Mouse (Mus musculus) midbrain, postnatal 0 days (tissue): Measurements from ENCODE around the gene Osbpl3. TPM values are rescaled to one million over a fixed set of nuclear protein-coding genes. Genes with fewer than 3 reads are reported as not detected.
A peak's percentile ranks its signal among the peaks of the same experiment; 100 is the strongest.

Source experiments
- ATAC-seq: fragments of 200-750 bp; cut with Nextera tagmentation; 2 replicates; pipeline ENCODE4 v1.8.0; 2017; ENCODE audit warnings: moderate number of reproducible peaks, mild to moderate bottlenecking, moderate TSS enrichment, moderate library complexity; ENCODE audit not compliant: low FRiP score
- DNase-seq: peaks from one replicate; pipeline ENCODE4 v3.0.0-alpha.2; 2015; ENCODE audit warnings: low spot score
- H3K27ac ChIP-seq: fragments of 300-500 bp; sonication (generic); 2 replicates; pipeline ENCODE4 v1.5.1; 2014; ENCODE audit warnings: low read depth, mild to moderate bottlenecking, low read length, mixed read lengths
- H3K27me3 ChIP-seq: fragments of 300-500 bp; sonication (generic); 2 replicates; pipeline ENCODE4 v1.6.1; 2014; ENCODE audit warnings: low read length, control low read depth, mixed read lengths; ENCODE audit not compliant: insufficient read depth
- H3K36me3 ChIP-seq: fragments of 300-500 bp; sonication (generic); 2 replicates; pipeline ENCODE4 v1.6.1; 2014; ENCODE audit warnings: low read length, control low read depth, mixed read lengths; ENCODE audit not compliant: insufficient read depth
- H3K4me1 ChIP-seq: fragments of 300-500 bp; sonication (generic); 2 replicates; pipeline ENCODE4 v1.6.1; 2014; ENCODE audit warnings: mild to moderate bottlenecking, control low read depth, antibody characterized with exemption, low read length, mixed read lengths; ENCODE audit not compliant: insufficient read depth
- H3K4me2 ChIP-seq: fragments of 300-500 bp; sonication (generic); 2 replicates; pipeline ENCODE4 v1.6.1; 2014; ENCODE audit warnings: low read depth, mild to moderate bottlenecking, low read length, mixed read lengths; ENCODE audit not compliant: poor library complexity, severe bottlenecking
- H3K4me3 ChIP-seq: fragments of 300-500 bp; sonication (generic); 2 replicates; pipeline ENCODE4 v1.5.1; 2014; ENCODE audit warnings: low read depth, mild to moderate bottlenecking, low read length, moderate library complexity
- H3K9ac ChIP-seq: fragments of 300-500 bp; sonication (generic); replicated peaks from 2 replicates; pipeline ENCODE4 v1.6.1; 2014; ENCODE audit warnings: mild to moderate bottlenecking, low read length, moderate library complexity, mixed read lengths; ENCODE audit not compliant: poor library complexity, severe bottlenecking
- H3K9me3 ChIP-seq: fragments of 300-500 bp; sonication (generic); 2 replicates; pipeline ENCODE4 v1.6.1; 2016; ENCODE audit warnings: low read length, control low read depth
- CTCF ChIP-seq: IDR thresholded peaks from 2 replicates; pipeline ENCODE4 v1.5.1; 2016; ENCODE audit warnings: antibody characterized with exemption, mild to moderate bottlenecking
- WGBS: fragments of 180-500 bp; shearing (Covaris S2); extraction: QIAGEN DNeasy Blood & Tissue Kit; methylation state at CpG from one replicate; pipeline ENCODE4 v1.1.7; 2014; 5-methylcytosine and 5-hydroxymethylcytosine counted together
- polyA plus RNA-seq: library from polyadenylated mRNA; unstranded; fragments of >200 nt; fragmentation: Nextera tagmentation; extraction: Ambion mirVana; gene quantifications from 2 replicates; pipeline ENCODE4 v1.2.1, GENCODE M21; 2015
- total RNA-seq: library from RNA; depleted of rRNA; stranded (reverse); fragments of >200 nt; gene quantifications from 2 replicates; pipeline ENCODE4 v1.2.3, GENCODE M21; 2014

The Osbpl3 gene
- total and polyA plus RNA-seq, 2 experiments from 2014 or later, result 5.5 to 9.5 TPM

GRCm38 (mm10) chr6:50329380-50329779, 126.6 kb downstream of the Osbpl3 start:
- Histone ChIP-seq H3K27ac (no peak overlapping the region), H3K4me2 (no peak overlapping the region), H3K9ac (no peak overlapping the region), H3K4me3 (no peak overlapping the region), H3K4me1 (no peaks in the 10 kb centered on the region), H3K27me3 (no peaks in the 10 kb centered on the region), H3K9me3 (no peaks in the 10 kb centered on the region), H3K36me3 (no peaks in the 10 kb centered on the region)
- no peak for TF ChIP-seq CTCF
- ATAC-seq (no peak), DNase-seq (no peak)
- WGBS, result 86% methylated on average over 8 of the region's 8 CpGs

- H3K4me2 ChIP-seq, result no peak overlapping the region
- H3K9ac ChIP-seq, result no peak overlapping the region
- TF ChIP-seq CTCF, result no peak
- H3K4me1 ChIP-seq, result no peaks in the 10 kb centered on the region
- DNase-seq (peak; percentile 43), ATAC-seq (no peak)
- 36% methylated on average over 7 of the region's 7 CpGs for WGBS
- no peaks in the 10 kb centered on the region for H3K9me3 ChIP-seq
- H3K36me3 ChIP-seq, result no peaks in the 10 kb centered on the region
- H3K27me3 ChIP-seq, result no peaks in the 10 kb centered on the region
- H3K27ac ChIP-seq, result no peak overlapping the region
- H3K4me3 ChIP-seq, result no peak overlapping the region
Observed at GRCm38 (mm10) chr6:50328901-50329300, 127.1 kb downstream of the Osbpl3 start.

- ATAC-seq, result no peak
- no peak for DNase-seq
- Histone ChIP-seq H3K27me3 (no peaks in the 10 kb centered on the region), H3K9me3 (no peaks in the 10 kb centered on the region), H3K4me1 (no peaks in the 10 kb centered on the region), H3K36me3 (no peaks in the 10 kb centered on the region), H3K27ac (no peak overlapping the region), H3K4me2 (no peak overlapping the region), H3K9ac (no peak overlapping the region), H3K4me3 (no peak overlapping the region)
- WGBS, result 81% methylated on average over 4 of the region's 4 CpGs
- no peak for TF ChIP-seq CTCF
Observed at GRCm38 (mm10) chr6:50326192-50326591, 129.8 kb downstream of the Osbpl3 start.

GRCm38 (mm10) chr6:50325485-50325884, 130.5 kb downstream of the Osbpl3 start:
- no peaks in the 10 kb centered on the region for H3K27me3 ChIP-seq

GRCm38 (mm10) chr6:50322631-50323030, 133.4 kb downstream of the Osbpl3 start:
- Histone ChIP-seq H3K9ac (no peak overlapping the region), H3K4me2 (no peak overlapping the region), H3K36me3 (no peaks in the 10 kb centered on the region), H3K27me3 (no peaks in the 10 kb centered on the region), H3K27ac (0 out of 2 replicates have a peak overlapping the region, but pooled peaks have one; percentile 12), H3K9me3 (no peaks in the 10 kb centered on the region), H3K4me1 (peaks cover 6% of the 10 kb centered on the region), H3K4me3 (no peak overlapping the region)
- ATAC-seq (no peak), DNase-seq (no peak)
- 39% methylated on average over 9 of the region's 9 CpGs for WGBS
- TF ChIP-seq CTCF, result no peak

More at GRCm38 (mm10) chr6:50325485-50325884, 130.5 kb downstream of the Osbpl3 start:
- WGBS, result 89% methylated on average over 9 of the region's 9 CpGs
- DNase-seq (no peak), ATAC-seq (no peak)
- Histone ChIP-seq H3K27ac (no peak overlapping the region), H3K36me3 (no peaks in the 10 kb centered on the region), H3K4me3 (no peak overlapping the region), H3K9me3 (no peaks in the 10 kb centered on the region), H3K4me1 (no peaks in the 10 kb centered on the region), H3K4me2 (no peak overlapping the region), H3K9ac (no peak overlapping the region)
- TF ChIP-seq CTCF, result no peak

GRCm38 (mm10) chr6:50321739-50322138, 134.3 kb downstream of the Osbpl3 start:
- no peak for TF ChIP-seq CTCF
- H3K27me3 ChIP-seq, result no peaks in the 10 kb centered on the region
- no peak overlapping the region for H3K27ac ChIP-seq
- WGBS, result 61% methylated on average over 6 of the region's 6 CpGs
- no peak overlapping the region for H3K4me2 ChIP-seq
- no peaks in the 10 kb centered on the region for H3K9me3 ChIP-seq
- no peaks in the 10 kb centered on the region for H3K36me3 ChIP-seq
- peaks cover 6% of the 10 kb centered on the region for H3K4me1 ChIP-seq
- no peak overlapping the region for H3K4me3 ChIP-seq
- DNase-seq, result no peak
- no peak for ATAC-seq
- no peak overlapping the region for H3K9ac ChIP-seq
